Mouse (Mus musculus) lung, embryonic 16.5 days (tissue): ENCODE measurements around the gene Fgfr2. TPM values are rescaled to one million over a fixed set of nuclear protein-coding genes. Genes with fewer than 3 reads are reported as not detected.
A peak's percentile ranks its signal among the peaks of the same experiment; 100 is the strongest.

Experiments
- ATAC-seq: fragments of 200-750 bp; cut with Nextera tagmentation; 2 replicates; pipeline ENCODE4 v1.8.0; 2017; ENCODE audit warnings: low read depth, mild to moderate bottlenecking, moderate library complexity
- H3K27ac ChIP-seq: fragments of 300-500 bp; sonication (generic); 2 replicates; pipeline ENCODE4 v1.5.1; 2014; ENCODE audit warnings: mild to moderate bottlenecking, control low read depth, low read length
- H3K27me3 ChIP-seq: fragments of 300-500 bp; sonication (generic); 2 replicates; pipeline ENCODE4 v1.6.1; 2014; ENCODE audit warnings: low read depth, low read length, mixed read lengths; ENCODE audit not compliant: control insufficient read depth, insufficient read depth
- H3K36me3 ChIP-seq: fragments of 300-500 bp; sonication (generic); 2 replicates; pipeline ENCODE4 v1.6.1; 2014; ENCODE audit warnings: low read length; ENCODE audit not compliant: control insufficient read depth, insufficient read depth
- H3K4me1 ChIP-seq: fragments of 300-500 bp; sonication (generic); replicated peaks from 2 replicates; pipeline ENCODE4 v1.6.1; 2014; ENCODE audit warnings: low read length, mixed read lengths; ENCODE audit not compliant: control insufficient read depth, insufficient read depth
- H3K4me2 ChIP-seq: fragments of 300-500 bp; sonication (generic); 2 replicates; pipeline ENCODE4 v1.6.1; 2014; ENCODE audit warnings: low read depth, low read length, control low read depth
- H3K4me3 ChIP-seq: fragments of 300-500 bp; sonication (generic); 2 replicates; pipeline ENCODE4 v1.5.1; 2014; ENCODE audit warnings: mild to moderate bottlenecking, low read length, control low read depth
- H3K9ac ChIP-seq: fragments of 300-500 bp; sonication (generic); 2 replicates; pipeline ENCODE4 v1.6.1; 2014; ENCODE audit warnings: low read length, control low read depth
- H3K9me3 ChIP-seq: fragments of 300-500 bp; sonication (generic); 2 replicates; pipeline ENCODE4 v1.6.1; 2016; ENCODE audit warnings: low read length; ENCODE audit not compliant: control insufficient read depth
- WGBS: fragments of 180-500 bp; shearing (Covaris S2); extraction: QIAGEN DNeasy Blood & Tissue Kit; methylation state at CpG from one replicate; pipeline ENCODE4 v1.1.7; 2014; 5-methylcytosine and 5-hydroxymethylcytosine counted together
- polyA plus RNA-seq: library from polyadenylated mRNA; unstranded; fragments of >200 nt; fragmentation: Nextera tagmentation; extraction: Ambion mirVana; gene quantifications from 2 replicates; pipeline ENCODE4 v1.2.1, GENCODE M21; 2015

Fgfr2 gene
- polyA plus RNA-seq, 1 experiment from 2014 or later, result 175 TPM

DNA sequence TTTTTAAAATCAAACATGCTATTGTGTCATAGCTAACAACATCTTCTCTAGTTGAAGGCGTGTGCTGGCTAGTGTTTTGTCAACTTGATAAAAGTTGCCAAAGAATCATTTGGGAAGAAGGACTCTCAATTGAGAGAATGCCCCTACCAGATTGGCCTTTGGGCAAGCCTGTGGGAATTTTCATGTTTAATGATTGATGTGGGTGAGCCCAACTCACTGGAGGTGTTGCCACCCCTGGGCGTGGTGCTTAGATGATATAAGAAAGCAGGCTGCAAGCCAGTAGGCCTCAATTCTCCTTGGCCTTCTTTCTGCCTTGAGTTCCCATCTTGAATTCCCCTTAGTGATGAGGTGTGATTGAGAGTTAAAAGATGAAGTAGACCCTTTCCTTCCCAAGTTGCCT is 145.2 kb downstream of the Fgfr2 start:
- Histone ChIP-seq H3K27me3 (no peaks in the 10 kb centered on the region), H3K4me2 (no peak overlapping the region), H3K9me3 (no peaks in the 10 kb centered on the region), H3K27ac (no peak overlapping the region), H3K4me1 (no peaks in the 10 kb centered on the region), H3K4me3 (no peak overlapping the region), H3K9ac (no peak overlapping the region), H3K36me3 (peaks cover 16% of the 10 kb centered on the region)
- 91% methylated on average over 2 of the region's 2 CpGs for WGBS
- ATAC-seq, result no peak

DNA sequence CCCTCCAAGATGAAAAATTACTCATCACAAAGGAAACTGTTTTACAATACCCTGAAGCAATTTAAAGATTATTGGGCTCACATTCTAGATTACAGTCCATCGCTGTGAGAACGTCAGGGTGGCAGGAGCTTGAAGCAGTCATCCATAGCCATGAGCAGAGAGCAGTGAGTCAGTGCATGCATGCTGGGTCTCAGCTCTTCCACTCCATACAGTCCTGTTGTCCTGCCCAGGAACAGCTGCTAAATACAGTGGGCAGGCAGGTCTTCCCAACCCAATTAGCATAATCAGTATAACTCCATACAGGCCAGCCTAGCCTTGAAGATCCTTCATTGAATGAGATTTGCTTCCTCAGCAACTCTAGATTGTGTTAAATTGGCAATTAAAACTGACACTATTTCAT is 147.1 kb downstream of the Fgfr2 start:
- no peak overlapping the region for H3K4me3 ChIP-seq
- 86% methylated on average over 2 of the region's 2 CpGs for WGBS
- ATAC-seq, result no peak
- no peaks in the 10 kb centered on the region for H3K4me1 ChIP-seq
- H3K4me2 ChIP-seq, result no peak overlapping the region
- H3K27ac ChIP-seq, result no peak overlapping the region
- peaks cover 10% of the 10 kb centered on the region for H3K36me3 ChIP-seq
- no peaks in the 10 kb centered on the region for H3K27me3 ChIP-seq
- no peak overlapping the region for H3K9ac ChIP-seq
- H3K9me3 ChIP-seq, result no peaks in the 10 kb centered on the region

DNA sequence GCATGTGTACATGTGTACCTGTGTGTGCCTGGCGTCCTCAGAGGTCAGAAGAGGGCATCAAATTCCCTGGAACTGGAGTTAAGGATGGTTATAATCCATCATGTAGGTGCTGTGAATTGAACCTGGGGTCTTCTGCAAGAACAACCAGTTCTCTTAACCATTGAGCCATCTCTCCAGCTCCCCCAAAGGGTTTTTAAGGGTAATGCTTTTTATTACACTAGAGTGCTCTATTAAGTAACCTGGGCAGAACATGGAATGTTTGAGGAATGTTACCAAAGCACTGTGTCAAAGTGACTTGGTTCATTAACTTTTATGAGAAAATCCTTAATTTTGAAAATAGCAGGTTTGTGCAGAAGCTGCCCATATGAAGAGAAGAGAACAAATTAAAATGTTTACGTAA is 151.1 kb downstream of the Fgfr2 start:
- Histone ChIP-seq H3K4me3 (no peak overlapping the region), H3K27ac (no peak overlapping the region), H3K36me3 (peaks cover 7% of the 10 kb centered on the region; the same call in 1 of the 2 replicates), H3K9me3 (no peaks in the 10 kb centered on the region), H3K4me2 (no peak overlapping the region), H3K4me1 (no peaks in the 10 kb centered on the region), H3K9ac (no peak overlapping the region), H3K27me3 (no peaks in the 10 kb centered on the region)
- no peak for ATAC-seq
- WGBS, result 86% methylated on average over 2 of the region's 2 CpGs

DNA sequence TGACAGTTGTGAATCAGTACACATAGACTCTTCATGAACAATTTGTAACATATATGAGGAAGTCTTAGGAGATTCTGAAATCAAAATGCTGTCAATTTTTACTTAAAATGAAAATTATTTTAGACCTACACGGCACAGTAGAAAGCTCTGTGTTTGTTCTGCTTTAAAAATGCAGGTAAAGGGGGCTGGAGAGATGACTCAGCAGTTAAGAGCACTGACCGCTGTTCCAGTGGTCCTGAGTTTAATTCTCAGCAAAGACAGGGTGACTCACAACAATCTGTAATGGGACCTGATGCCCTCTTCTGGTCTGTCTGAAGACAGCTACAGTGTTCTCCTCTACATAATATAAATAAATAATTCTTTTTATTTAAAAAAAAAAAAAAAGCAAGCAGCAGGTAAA is 157.4 kb downstream of the Fgfr2 start:
- Histone ChIP-seq H3K4me2 (no peak overlapping the region), H3K9ac (no peak overlapping the region), H3K9me3 (no peaks in the 10 kb centered on the region), H3K27ac (no peak overlapping the region), H3K27me3 (no peaks in the 10 kb centered on the region), H3K4me3 (no peak overlapping the region), H3K36me3 (no peaks in the 10 kb centered on the region), H3K4me1 (no peaks in the 10 kb centered on the region)
- WGBS, result 68% methylated on average over 2 of the region's 2 CpGs
- ATAC-seq, result no peak

DNA sequence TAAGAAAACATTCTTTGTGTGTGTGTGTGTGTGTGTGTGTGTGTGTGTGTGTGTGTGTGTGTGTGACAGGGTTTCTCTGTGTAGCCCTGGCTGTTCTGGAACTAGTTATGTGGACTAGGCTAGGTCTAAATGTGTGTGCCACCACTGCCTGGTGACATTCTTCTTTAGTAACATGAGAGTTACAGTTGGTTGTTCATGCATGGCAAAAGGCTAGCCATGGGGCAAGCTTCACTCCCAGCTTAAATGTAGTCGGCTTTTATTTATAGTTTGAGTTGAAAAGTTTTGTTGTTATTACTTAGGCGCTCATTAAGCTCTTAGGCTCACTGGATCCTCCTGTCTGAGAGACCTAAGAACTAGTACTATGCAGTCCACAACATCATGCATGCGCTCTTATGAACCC is 158.8 kb downstream of the Fgfr2 start:
- Histone ChIP-seq H3K9ac (no peak overlapping the region), H3K36me3 (no peaks in the 10 kb centered on the region), H3K4me3 (no peak overlapping the region), H3K27ac (no peak overlapping the region), H3K4me1 (no peaks in the 10 kb centered on the region), H3K9me3 (no peaks in the 10 kb centered on the region), H3K27me3 (no peaks in the 10 kb centered on the region), H3K4me2 (no peak overlapping the region)
- ATAC-seq, result no peak
- WGBS, result 84% methylated on average over 3 of the region's 3 CpGs

DNA sequence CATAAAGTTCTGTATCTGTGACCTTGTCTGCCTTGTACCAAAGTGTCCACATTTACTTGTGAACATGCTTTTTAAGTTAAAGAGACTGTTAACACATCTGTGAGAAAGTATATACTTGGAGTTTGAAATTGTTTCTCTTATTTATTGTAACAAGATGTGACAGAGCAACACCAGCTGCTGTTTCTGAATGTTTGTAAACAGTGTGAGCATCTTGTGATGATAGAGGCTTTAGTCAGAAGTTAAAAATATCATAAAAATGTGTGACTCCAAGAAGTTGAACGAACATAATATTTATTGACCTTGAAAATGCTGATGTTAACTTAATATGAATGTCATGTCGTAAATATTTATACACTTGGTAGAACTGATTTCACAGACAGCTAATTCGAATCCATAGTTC is 172.5 kb downstream of the Fgfr2 start:
- no peak overlapping the region for H3K9ac ChIP-seq
- 58% methylated on average over 3 of the region's 3 CpGs for WGBS
- peak; percentile 86 for ATAC-seq

DNA sequence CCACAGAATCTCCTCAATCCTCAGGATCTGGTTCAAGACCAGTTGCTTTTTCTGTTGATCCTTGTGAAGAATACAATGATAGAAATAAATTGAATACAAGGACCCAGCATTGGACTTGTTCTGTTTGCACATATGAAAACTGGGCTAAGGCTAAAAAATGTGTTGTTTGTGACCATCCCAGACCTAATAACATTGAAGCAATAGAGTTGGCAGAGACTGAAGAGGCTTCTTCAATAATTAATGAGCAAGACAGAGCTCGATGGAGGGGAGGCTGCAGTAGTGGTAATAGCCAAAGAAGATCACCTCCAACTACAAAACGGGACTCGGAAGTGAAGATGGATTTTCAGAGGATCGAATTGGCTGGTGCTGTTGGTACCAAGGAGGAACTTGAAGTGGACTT is 173.2 kb downstream of the Fgfr2 start:
- H3K4me2 ChIP-seq, result no peak overlapping the region
- H3K36me3 ChIP-seq, result no peaks in the 10 kb centered on the region
- no peaks in the 10 kb centered on the region for H3K27me3 ChIP-seq
- no peak overlapping the region for H3K27ac ChIP-seq
- H3K9me3 ChIP-seq, result no peaks in the 10 kb centered on the region
- H3K4me3 ChIP-seq, result no peak overlapping the region
- H3K9ac ChIP-seq, result no peak overlapping the region
- 77% methylated on average over 4 of the region's 4 CpGs for WGBS
- H3K4me1 ChIP-seq, result peaks cover 7% of the 10 kb centered on the region
- ATAC-seq, result no peak

More for the DNA sequence above, 172.5 kb downstream of the Fgfr2 start:
- Histone ChIP-seq H3K36me3 (no peaks in the 10 kb centered on the region), H3K4me1 (peaks cover 7% of the 10 kb centered on the region), H3K4me2 (no peak overlapping the region), H3K4me3 (no peak overlapping the region), H3K27me3 (no peaks in the 10 kb centered on the region), H3K9me3 (no peaks in the 10 kb centered on the region), H3K27ac (no peak overlapping the region)

DNA sequence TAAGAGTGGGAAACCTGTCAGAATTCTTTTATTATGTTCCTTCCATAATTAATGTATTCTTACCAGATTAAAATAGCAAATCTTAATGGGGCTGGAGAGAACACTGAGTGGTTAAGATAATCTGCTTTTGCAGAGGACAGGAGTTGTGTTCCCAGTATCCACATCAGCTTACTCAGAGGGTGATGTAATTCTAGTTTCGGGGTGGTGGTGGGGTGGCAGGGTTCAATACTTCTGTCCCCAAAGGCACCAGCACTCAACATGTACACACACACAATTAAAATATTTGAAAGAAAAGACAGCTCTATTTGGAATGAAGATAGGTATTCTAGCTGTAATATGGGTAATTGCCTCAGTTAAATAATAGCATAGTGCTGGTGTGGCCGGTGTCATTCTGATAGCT is 182.6 kb downstream of the Fgfr2 start:
- Histone ChIP-seq H3K27me3 (no peaks in the 10 kb centered on the region), H3K9me3 (no peaks in the 10 kb centered on the region), H3K4me2 (no peak overlapping the region), H3K9ac (no peak overlapping the region), H3K4me3 (no peak overlapping the region), H3K27ac (no peak overlapping the region), H3K4me1 (peaks cover 4% of the 10 kb centered on the region; the same call in 1 of the 2 replicates), H3K36me3 (no peaks in the 10 kb centered on the region)
- no peak for ATAC-seq
- 89% methylated on average over 2 of the region's 2 CpGs for WGBS

DNA sequence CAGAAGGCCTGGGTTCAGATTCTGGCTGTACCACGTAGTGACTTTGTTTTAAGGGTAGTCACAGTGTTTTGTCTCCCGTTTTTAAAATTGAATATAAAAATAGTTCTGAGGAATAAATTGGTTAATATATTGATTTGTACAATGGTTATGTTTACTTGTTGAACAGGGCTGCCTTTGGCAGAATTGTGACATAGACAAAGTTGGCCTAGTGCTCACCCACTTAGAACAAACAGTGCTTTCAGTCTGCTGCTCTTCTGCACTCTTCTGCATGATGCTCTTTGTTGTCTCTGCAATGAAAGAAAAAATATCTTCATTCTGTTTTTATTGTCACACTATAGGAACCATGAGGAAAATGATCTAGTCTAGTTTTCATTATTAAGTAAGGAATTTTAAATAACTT is 184.0 kb downstream of the Fgfr2 start:
- 77% methylated on average over 2 of the region's 2 CpGs for WGBS
- Histone ChIP-seq H3K4me1 (peaks cover 4% of the 10 kb centered on the region), H3K27ac (no peak overlapping the region), H3K9ac (no peak overlapping the region), H3K4me3 (no peak overlapping the region), H3K4me2 (no peak overlapping the region), H3K9me3 (no peaks in the 10 kb centered on the region), H3K27me3 (no peaks in the 10 kb centered on the region), H3K36me3 (no peaks in the 10 kb centered on the region)
- ATAC-seq, result no peak

DNA sequence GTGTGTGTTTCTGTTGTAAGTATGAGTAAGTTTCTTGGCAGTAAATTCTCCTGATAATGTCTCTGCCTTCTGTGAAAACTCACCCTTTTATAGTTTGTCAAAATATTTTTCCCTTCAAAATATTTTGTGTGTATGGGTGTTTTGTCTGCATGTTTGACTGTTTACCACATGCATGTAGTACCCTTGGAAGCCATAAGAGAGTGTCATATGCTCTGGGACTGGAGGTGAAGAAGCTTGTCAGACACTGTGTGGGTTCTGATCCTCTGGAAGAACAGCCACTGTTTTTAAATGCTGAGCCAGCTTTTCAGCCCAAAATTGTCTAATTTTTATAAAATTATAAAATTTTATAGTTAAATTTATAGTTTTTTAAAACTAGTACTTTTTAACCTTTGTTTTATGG is 188.4 kb downstream of the Fgfr2 start:
- H3K36me3 ChIP-seq, result no peaks in the 10 kb centered on the region
- H3K4me2 ChIP-seq, result no peak overlapping the region
- H3K9me3 ChIP-seq, result no peaks in the 10 kb centered on the region
- ATAC-seq, result no peak
- H3K27me3 ChIP-seq, result no peaks in the 10 kb centered on the region
- H3K9ac ChIP-seq, result no peak overlapping the region
- H3K4me3 ChIP-seq, result no peak overlapping the region
- H3K4me1 ChIP-seq, result peaks cover 9% of the 10 kb centered on the region
- H3K27ac ChIP-seq, result no peak overlapping the region
